In the genomic region with DNA sequence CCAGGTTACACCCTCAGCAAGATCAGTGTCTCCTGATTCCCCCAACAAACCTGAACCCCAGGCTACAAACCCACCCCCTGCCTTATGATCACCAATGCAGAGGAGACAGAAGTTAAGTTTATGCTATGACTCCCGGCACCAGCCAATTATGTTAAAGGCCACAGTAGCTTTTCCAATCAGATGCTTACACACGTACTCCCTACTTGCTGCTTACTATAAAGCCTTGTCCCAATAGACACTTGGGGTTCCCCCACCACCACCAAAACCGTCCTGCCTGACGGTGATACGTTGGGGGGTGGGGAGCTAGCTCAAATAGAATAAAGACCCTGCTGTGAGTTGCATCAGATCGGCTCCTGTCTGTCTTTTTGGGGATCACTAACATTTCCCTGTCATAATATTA, we compare ENCODE assay signal across 20 mouse cellular contexts.
DNase-seq lines count a peak whose midpoint lies in the region; TF ChIP-seq lines count a peak whose summit lies in the region.
"Had no signal": no experiment of that assay in that cellular context is flagged by ENCODE, and none has a peak within 500 bp of the region (broad histone marks: within the 10 kb centered on the region; RNA-seq: fewer than 3 reads in every experiment).

No protein-coding gene starts in this region.

- no peak overlapping the region for H3K9ac ChIP-seq in heart, adult 2 months (ENCODE audit: low read depth, low read length)
- no peak overlapping the region for H3K9ac ChIP-seq in CH12.LX (ENCODE audit: insufficient read depth, low read depth)

- no peaks in the 10 kb centered on the region for H3K27me3 ChIP-seq in heart, adult 2 months (ENCODE audit: control insufficient read depth, insufficient read depth, low read length)
- H3K27me3 ChIP-seq in CH12.LX (replicated peaks): no peaks in the 10 kb centered on the region
- H3K27me3 ChIP-seq: Patski had no signal

- H3K4me3 ChIP-seq in heart, adult 2 months: no peak overlapping the region
- H3K4me3 ChIP-seq in CH12.LX (replicated peaks in 1 of 3; ENCODE audit: low read depth in 2 of 3, low read length in 2 of 3, poor library complexity in 1 of 3): no peak overlapping the region

- intact Hi-C loops in heart, adult 2 months (cut with DNase I): no loop called here

- no peak for TF ChIP-seq RAD21 in CH12.LX (IDR thresholded peaks at IDR 0.05; ENCODE audit: low read depth, low read length)

- dilution Hi-C loops in CH12.LX (cut with MboI; ENCODE audit: extremely low pct_ligation_motif_present, extremely low pct_unique_long_range_greater_than_20kb, low sequenced_read_pairs): no loop called here

- DNase-seq in heart, adult 11 months: peak; percentile 51
- DNase-seq in heart, adult 2 months: no peak
- DNase-seq in kidney, adult 11 months: peak; percentile 0
- no peak for DNase-seq in kidney, adult 8-10 months
- DNase-seq in testis, postnatal 10 days (ENCODE audit: low spot score): peak; percentile 25
- DNase-seq in testis, postnatal 14 days (ENCODE audit: low spot score): no peak
- peak; percentile 66 for DNase-seq in CH12.LX (ENCODE audit: extremely low read depth)
- no peak for DNase-seq in retina, embryonic 14.5 days (ENCODE audit: low spot score)
- DNase-seq: adrenal gland, adult 2 months; adrenal gland, adult 8-10 months; adrenal gland, postnatal 10 days; adrenal gland, postnatal 14 days; adrenal gland, postnatal 25 days; adrenal gland, postnatal 36 days; B cell, adult 2 months; cerebellum, adult 11 months; cerebellum, adult 11-12 months; cerebellum, adult 18-20 months had no signal

- H3K4me1 ChIP-seq in heart, adult 2 months (ENCODE audit: control insufficient read depth, insufficient read depth, low read length): no peaks in the 10 kb centered on the region
- peaks cover 6 to 48% of the 10 kb centered on the region in 2 experiments; a peak in 3 of 4 replicates for H3K4me1 ChIP-seq in CH12.LX (ENCODE audit: control insufficient read depth in 1 of 2, insufficient read depth in 2 of 2)

- H3K79me2 ChIP-seq in heart, adult 2 months (replicated peaks; ENCODE audit: control insufficient read depth, insufficient read depth, low read length): no peaks in the 10 kb centered on the region
- H3K79me2 ChIP-seq in CH12.LX (replicated peaks; ENCODE audit: control insufficient read depth, extremely low read depth, insufficient read depth, poor library complexity, severe bottlenecking): no peaks in the 10 kb centered on the region

- H3K27ac ChIP-seq in heart, adult 2 months: no peak overlapping the region
- H3K27ac ChIP-seq in CH12.LX (ENCODE audit: insufficient read depth, low read depth): no peak overlapping the region

- TF ChIP-seq POLR2A in heart, adult 2 months (IDR thresholded peaks at IDR 0.05; ENCODE audit: insufficient read depth, low read depth, low read length): no peak
- no peak for TF ChIP-seq POLR2A in CH12.LX (IDR thresholded peaks at IDR 0.05; ENCODE audit: low read depth, low read length)

- no peaks in the 10 kb centered on the region for H3K36me3 ChIP-seq in heart, adult 2 months (ENCODE audit: control insufficient read depth, insufficient read depth, low read length)
- H3K36me3 ChIP-seq in CH12.LX (replicated peaks in 1 of 2; ENCODE audit: control insufficient read depth in 1 of 2, insufficient read depth in 1 of 2, low read length in 1 of 2): no peaks in the 10 kb centered on the region
- H3K36me3 ChIP-seq: G1E had no signal

- peak overlapping the region; percentile 69 for H3K4me2 ChIP-seq in CH12.LX (ENCODE audit: insufficient read depth, low read depth, poor library complexity, severe bottlenecking)

- peaks cover 3% of the 10 kb centered on the region for H3K9me3 ChIP-seq in CH12.LX (replicated peaks; ENCODE audit: low read length)

- in situ Hi-C loops in CH12.LX (cut with MboI; ENCODE audit: low pct_ligation_motif_present, low pct_unique_long_range_greater_than_20kb, low sequenced_read_pairs): no loop called here

- no peak for TF ChIP-seq EP300 in heart, adult 2 months (IDR thresholded peaks at IDR 0.05; ENCODE audit: insufficient read depth, low read depth, low read length)
- no peak for TF ChIP-seq EP300 in CH12.LX (IDR thresholded peaks at IDR 0.05; ENCODE audit: low read length)

- no peak for TF ChIP-seq CTCF in heart, adult 2 months (IDR thresholded peaks at IDR 0.05)
- TF ChIP-seq CTCF in CH12.LX (conservative IDR thresholded peaks at IDR 0.05 in 1 of 2, IDR thresholded peaks at IDR 0.05 in 1 of 2; ENCODE audit: low read depth in 2 of 2, low read length in 2 of 2): no peak

- 87% methylated on average over 6 of the region's 6 CpGs for WGBS in heart, adult 2 months

TF ChIP-seq in CH12.LX, 34 proteins besides CTCF, POLR2A, EP300 and RAD21:
- TF ChIP-seq BHLHE40 (IDR thresholded peaks at IDR 0.05; ENCODE audit: low read depth, low read length) (no peak), TCF12 (IDR thresholded peaks at IDR 0.05; ENCODE audit: low read depth, low read length) (no peak)
TF ChIP-seq in CH12.LX: peak in this region for 0.

Comparison
In these comparisons a context has a peak if more than half of its experiments do, and no peak if none do; other contexts are left out.
1. DNase-seq: peak in heart, adult 11 months (single experiment), kidney, adult 11 months (single experiment), testis, postnatal 10 days (single experiment) and CH12.LX (single experiment); none in heart, adult 2 months (0 of 2), kidney, adult 8-10 months (0 of 2), testis, postnatal 14 days (single experiment) and retina, embryonic 14.5 days (single experiment).